Mouse (Mus musculus): ENCODE data around the gene Rps11.
"Not testable (repeated sequence)": the region's sequence is repeated elsewhere in the genome, so short reads cannot be mapped to it uniquely, and the experiment has no call there.

Gene Rps11

GRCm38 (mm10) chr7:45111940-45112339, 12.3 kb downstream of the Rps11 start:
- DNase-seq (ENCODE audit: low spot score in 2 of 2), result no peak

- not testable (repeated sequence) for DNase-seq (ENCODE audit: low spot score in 2 of 2)
These were observed 14.2 kb downstream of the Rps11 start for GRCm38 (mm10) chr7:45110089-45110488.

DNA sequence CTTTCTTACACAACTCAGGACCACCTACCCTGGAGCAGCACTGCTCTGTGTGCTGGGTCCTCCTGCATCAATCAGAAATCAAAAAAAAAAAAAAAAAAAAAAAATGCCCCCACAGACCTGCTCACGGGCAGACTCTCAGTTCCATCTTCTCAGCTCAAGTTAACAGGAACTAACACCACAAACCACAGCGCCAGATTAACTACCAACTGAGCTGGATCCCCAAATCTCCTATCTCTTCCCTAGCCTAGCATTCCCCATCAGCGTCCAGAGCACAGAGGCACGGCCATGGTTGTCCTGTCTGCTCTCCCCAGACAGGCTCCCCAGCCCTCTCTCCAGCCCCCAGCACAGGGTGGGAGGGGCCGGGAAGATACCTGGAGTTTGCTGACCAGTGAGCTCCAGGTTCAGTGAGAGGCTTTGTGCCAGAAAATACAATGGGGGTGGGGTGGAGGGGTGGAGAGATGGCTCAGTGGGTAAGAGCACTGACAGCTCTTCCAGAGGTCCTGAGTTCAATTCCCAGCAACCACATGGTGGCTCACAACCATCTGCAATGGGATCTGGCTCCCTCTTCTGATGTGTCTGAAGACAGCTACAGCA, 17.1 kb downstream of the Rps11 start:
- DNase-seq (ENCODE audit: low spot score in 2 of 2), result no peak

DNA sequence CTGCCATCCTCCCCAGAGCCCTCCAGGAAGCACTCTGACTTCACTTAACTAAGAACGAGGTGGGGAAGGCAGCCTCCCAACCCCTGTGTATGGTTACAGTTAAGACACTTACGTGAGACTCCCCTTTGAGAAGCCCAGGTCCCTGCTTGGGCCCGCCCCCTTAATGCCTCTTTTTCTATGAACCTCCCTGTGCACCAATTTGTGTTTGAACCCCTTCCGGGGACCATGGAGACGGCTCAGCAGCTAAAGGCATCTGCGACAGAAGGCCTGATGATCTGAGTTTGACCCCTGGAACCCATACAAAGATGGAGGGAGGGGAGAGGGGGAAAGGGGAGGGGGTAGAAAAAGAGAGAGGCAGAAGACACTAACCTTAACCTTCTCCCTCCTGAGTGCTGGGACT, 17.8 kb downstream of the Rps11 start:
- no peak for DNase-seq (ENCODE audit: low spot score in 2 of 2)

- DNase-seq (ENCODE audit: low spot score in 2 of 2), result no peak
These were observed 18.7 kb downstream of the Rps11 start for GRCm38 (mm10) chr7:45105491-45105890.

DNA sequence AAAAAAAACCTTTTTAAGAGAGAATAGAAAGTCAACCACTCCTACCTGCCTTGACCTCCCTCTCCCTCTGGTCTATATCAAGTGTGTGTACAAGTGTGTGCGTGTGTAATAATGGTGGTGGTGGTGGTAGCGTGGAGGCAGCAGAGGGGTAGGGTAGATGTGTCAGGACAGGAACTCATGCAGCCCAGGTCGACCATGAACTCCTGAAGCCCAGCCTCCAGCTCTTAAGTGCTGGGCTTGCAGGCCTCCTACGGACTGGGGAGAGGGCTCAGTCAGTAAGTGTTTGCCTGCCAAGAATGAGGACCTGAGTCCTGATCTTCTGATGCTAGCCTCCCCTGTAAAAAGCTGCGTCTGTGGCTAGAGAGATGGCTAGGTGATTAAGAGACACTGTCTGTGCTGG, 19.3 kb downstream of the Rps11 start:
- DNase-seq (ENCODE audit: low spot score in 2 of 2), result no peak

GRCm38 (mm10) chr7:45103652-45104180, 20.5 kb downstream of the Rps11 start, which contains the start of gene Fcgrt:
Fcgrt (minus strand) TSS chr7:45103851.
- no peak for DNase-seq (ENCODE audit: low spot score in 2 of 2)

- no peak for DNase-seq (ENCODE audit: low spot score in 2 of 2)
These were observed 21.2 kb downstream of the Rps11 start for GRCm38 (mm10) chr7:45102940-45103585.

GRCm38 (mm10) chr7:45102441-45102840, 21.8 kb downstream of the Rps11 start:
- DNase-seq (ENCODE audit: low spot score in 2 of 2), result no peak

- DNase-seq (ENCODE audit: low spot score in 2 of 2), result no peak
These were observed 24.2 kb downstream of the Rps11 start for GRCm38 (mm10) chr7:45100046-45100445.

DNA sequence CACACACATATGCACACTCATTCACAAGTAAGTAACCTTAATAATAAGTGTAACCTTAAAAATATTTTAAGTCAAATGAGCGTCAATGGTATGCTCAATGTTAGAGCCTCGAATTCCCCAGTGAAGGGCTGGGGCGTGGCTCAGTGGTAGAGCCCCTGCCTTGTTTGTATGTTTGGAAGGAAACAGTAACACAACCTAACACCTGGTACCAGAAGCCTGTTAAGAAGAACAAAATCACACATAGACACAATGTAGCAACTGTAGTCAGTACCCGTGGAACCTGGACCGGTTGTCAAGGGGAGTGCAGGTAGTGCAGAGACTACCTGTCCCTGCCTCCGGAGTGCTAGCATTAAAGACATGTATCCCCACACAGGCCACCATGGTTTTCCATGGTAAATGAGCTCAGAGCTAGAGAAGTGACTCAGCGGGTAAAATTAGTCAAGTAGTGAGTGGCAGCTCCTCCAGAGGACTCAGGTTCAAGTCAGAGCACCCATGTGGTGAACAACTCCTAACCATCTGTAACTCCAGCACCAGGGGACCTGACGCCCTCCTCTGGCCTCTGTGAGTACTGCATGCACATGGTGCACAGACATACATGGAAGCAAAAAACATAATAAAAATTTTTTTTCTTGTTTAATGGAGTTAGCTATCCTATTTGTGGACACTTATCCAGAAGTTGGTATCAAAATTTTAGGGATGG, 25.5 kb downstream of the Rps11 start:
- no peak for DNase-seq (ENCODE audit: low spot score in 2 of 2)

DNA sequence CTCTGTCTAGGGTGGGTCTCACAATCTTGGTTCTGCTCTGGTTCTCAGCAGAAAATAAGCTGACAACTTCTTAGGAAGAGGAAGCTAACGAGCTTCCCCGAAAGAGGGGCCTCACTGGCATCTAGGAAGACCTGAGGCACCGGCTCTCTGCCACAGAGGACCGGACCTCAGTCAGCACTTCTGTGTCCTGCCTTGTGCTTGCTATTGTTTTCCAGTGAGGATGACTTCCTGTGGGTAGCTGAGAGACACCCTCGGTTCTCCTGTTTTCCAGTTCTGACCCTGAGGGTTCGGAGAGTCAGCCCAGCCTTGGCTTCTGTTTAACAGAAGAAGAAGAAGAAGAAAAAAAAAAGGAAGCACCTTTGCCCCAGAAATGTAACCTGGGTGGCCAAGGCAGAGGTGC, 26.8 kb downstream of the Rps11 start:
- DNase-seq (ENCODE audit: low spot score in 2 of 2), result no peak

DNA sequence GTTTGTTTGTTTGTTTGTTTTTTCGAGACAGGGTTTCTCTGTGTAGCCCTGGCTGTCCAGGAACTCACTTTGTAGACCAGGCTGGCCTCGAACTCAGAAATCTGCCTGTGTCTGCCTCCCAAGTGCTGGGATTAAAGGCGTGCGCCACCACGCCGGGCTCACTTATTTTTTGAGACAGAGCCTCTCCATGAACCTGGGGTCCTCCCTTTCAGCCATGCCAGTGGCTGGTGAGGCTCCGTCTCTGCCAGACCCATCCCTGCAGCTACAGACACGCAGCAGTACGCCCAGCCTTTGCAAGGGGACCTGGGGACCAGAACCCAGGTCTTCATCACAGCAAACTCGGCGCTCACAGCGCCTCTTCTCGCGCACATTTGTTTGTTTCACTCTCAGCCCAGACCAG, 28.3 kb downstream of the Rps11 start:
- not testable (repeated sequence) for DNase-seq (ENCODE audit: low spot score in 2 of 2)

- no peak for DNase-seq (ENCODE audit: low spot score in 2 of 2)
These were observed 28.9 kb downstream of the Rps11 start for GRCm38 (mm10) chr7:45095367-45095766.

GRCm38 (mm10) chr7:45094121-45094520, 30.1 kb downstream of the Rps11 start:
- DNase-seq (ENCODE audit: low spot score in 2 of 2), result no peak

GRCm38 (mm10) chr7:45093516-45093905, 30.7 kb downstream of the Rps11 start:
- no peak for DNase-seq (ENCODE audit: low spot score in 2 of 2)

DNA sequence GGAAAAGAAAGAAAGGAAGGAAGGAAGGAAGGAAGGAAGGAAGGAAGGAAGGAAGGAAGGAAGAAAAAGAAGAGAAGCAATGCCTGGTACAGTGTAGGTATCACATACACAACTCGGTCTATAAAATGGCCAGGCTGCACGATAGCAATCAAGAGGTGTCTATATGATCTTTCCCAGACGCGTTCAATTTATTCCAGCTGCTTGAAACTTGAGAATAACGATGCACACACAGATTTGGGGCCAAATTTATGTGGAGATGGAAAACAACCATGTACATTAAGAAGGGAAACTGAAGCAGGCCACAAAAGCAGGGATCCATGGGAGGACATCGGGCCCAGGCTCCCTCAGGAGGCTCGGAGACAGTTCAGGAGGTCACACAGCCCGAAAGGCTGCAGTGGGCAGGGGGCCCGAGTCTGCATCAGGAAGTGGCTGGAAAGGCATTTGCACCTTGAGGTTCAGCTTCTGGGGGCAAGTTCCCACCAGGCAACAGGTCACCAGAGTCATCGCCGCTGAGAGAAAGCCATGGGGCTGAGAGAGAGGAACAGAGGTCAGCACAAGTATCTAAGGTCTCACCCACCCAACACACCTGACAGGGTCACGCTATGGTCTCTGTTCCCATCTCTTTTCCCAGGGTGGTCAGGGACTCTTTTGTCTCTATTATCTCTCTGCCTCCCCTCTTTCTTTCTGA, 31.3 kb downstream of the Rps11 start:
- no peak for DNase-seq (ENCODE audit: low spot score in 2 of 2)

- peak; percentile 66 to 73 for DNase-seq (ENCODE audit: low spot score in 2 of 2)
These were observed 32.2 kb downstream of the Rps11 start, which contains the start of gene Rcn3 for GRCm38 (mm10) chr7:45092048-45092447. Rcn3 (minus strand) TSS chr7:45092221.

GRCm38 (mm10) chr7:45091001-45091990, 32.9 kb downstream of the Rps11 start:
- no peak for DNase-seq (ENCODE audit: low spot score in 2 of 2)

- DNase-seq (ENCODE audit: low spot score in 2 of 2), result peak in 1 of 2 experiments; percentile 57
These were observed 33.8 kb downstream of the Rps11 start for GRCm38 (mm10) chr7:45090251-45090977.

Measured in spleen, postnatal 4 days (tissue).